Mouse (Mus musculus): ENCODE measurements around the gene Naglu.

DNA sequence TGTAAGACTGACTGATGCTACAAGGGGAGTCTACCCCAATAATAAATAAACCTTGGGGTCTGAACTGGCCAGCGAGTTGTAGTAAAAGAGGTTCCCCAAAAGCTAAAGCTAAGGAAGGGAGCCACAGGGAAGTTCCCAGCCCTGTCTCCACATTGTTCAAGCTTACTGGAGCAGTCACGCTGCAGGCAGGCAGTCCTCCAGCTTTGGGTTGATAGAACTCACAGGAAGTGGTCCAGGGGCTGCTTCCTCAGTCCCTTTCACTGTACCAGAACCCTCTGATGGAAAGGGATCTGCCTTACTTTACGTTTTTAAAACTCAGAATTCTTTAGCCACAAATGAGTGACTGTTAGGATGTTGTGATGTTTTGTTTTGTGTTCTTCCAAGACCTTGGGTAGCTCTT lies 22.3 kb upstream of the Naglu start:
- TF ChIP-seq POLR2A (IDR thresholded peaks at IDR 0.05; ENCODE audit: low read depth, low read length) (no peak), CTCF (conservative IDR thresholded peaks at IDR 0.05 in 1 of 2, IDR thresholded peaks at IDR 0.05 in 1 of 2; ENCODE audit: low read depth in 2 of 2, low read length in 2 of 2) (no peak), TBP (conservative IDR thresholded peaks at IDR 0.05; ENCODE audit: low read depth, low read length) (no peak), MAX (IDR thresholded peaks at IDR 0.05; ENCODE audit: low read length) (no peak)
